Mouse (Mus musculus) heart, postnatal 0 days (tissue): ENCODE measurements at regions not wholly inside any gene's neighbourhood (a gene's known extent, or its start where the extent isn't known, plus 50 kb on each side); places are given as distances from the start of the nearest gene placed in this dataset.

Source experiments
- CTCF ChIP-seq: IDR thresholded peaks from 2 replicates; pipeline ENCODE4 v1.5.1; 2016; ENCODE audit warnings: antibody characterized with exemption, control low read depth, low read depth
- EP300 ChIP-seq: IDR thresholded peaks from 2 replicates; pipeline ENCODE4 v1.6.1; 2016; ENCODE audit warnings: antibody characterized with exemption, low read depth

GRCm38 (mm10) chr8:109438531-109438930, 55.3 kb upstream of the Pmfbp1 start:
- TF ChIP-seq CTCF = no peak
- TF ChIP-seq EP300 = no peak
